Mouse (Mus musculus) cerebellum, adult (tissue): Measurements from ENCODE around the gene Nfkbiz.
"Not testable (repeated sequence)": the region's sequence is repeated elsewhere in the genome, so short reads cannot be mapped to it uniquely, and the experiment has no call there.

Source experiments
- ATAC-seq: cut with Nextera tagmentation; 2 replicates; pipeline ENCODE4 v1.9.2; 2017; ENCODE audit warnings: mild to moderate bottlenecking, moderate library complexity, mixed read lengths; ENCODE audit not compliant: insufficient number of reproducible peaks, low FRiP score, low TSS enrichment

Gene Nfkbiz

GRCm38 (mm10) chr16:55838510-55839474, at the start of gene Nfkbiz:
Nfkbiz (minus strand) TSS chr16:55838899.
- ATAC-seq, result peak; percentile 92

- 0 out of 2 replicates have a peak, but pooled peaks have one; percentile 40 for ATAC-seq
Observed at GRCm38 (mm10) chr16:55887814-55888583, 49.3 kb upstream of the Nfkbiz start.

- ATAC-seq, result no peak
Observed at GRCm38 (mm10) chr16:55884246-55884645, 45.5 kb upstream of the Nfkbiz start.

GRCm38 (mm10) chr16:55876025-55876424, 37.3 kb upstream of the Nfkbiz start:
- ATAC-seq, result no peak

GRCm38 (mm10) chr16:55863832-55864231, 25.1 kb upstream of the Nfkbiz start:
- ATAC-seq, result no peak

GRCm38 (mm10) chr16:55863149-55863815, 24.6 kb upstream of the Nfkbiz start:
- peak; percentile 68 for ATAC-seq

- ATAC-seq, result no peak
Observed at GRCm38 (mm10) chr16:55861104-55861503, 22.4 kb upstream of the Nfkbiz start.

GRCm38 (mm10) chr16:55859421-55859820, 20.7 kb upstream of the Nfkbiz start:
- ATAC-seq, result not testable (repeated sequence)

- ATAC-seq, result peak; percentile 72; the same call in 1 of the 2 replicates
Observed at GRCm38 (mm10) chr16:55858465-55858864, 19.8 kb upstream of the Nfkbiz start.

- peak; percentile 75 for ATAC-seq
Observed at GRCm38 (mm10) chr16:55852943-55853727, 14.4 kb upstream of the Nfkbiz start.

- no peak for ATAC-seq
Observed at GRCm38 (mm10) chr16:55852515-55852914, 13.8 kb upstream of the Nfkbiz start.

GRCm38 (mm10) chr16:55850485-55850884, 11.8 kb upstream of the Nfkbiz start:
- no peak for ATAC-seq

GRCm38 (mm10) chr16:55847679-55848078, 9.0 kb upstream of the Nfkbiz start:
- ATAC-seq, result no peak

- no peak for ATAC-seq
Observed at GRCm38 (mm10) chr16:55844847-55845246, 6.1 kb upstream of the Nfkbiz start.

- no peak for ATAC-seq
Observed at GRCm38 (mm10) chr16:55843919-55844318, 5.2 kb upstream of the Nfkbiz start.

- ATAC-seq, result no peak
Observed at GRCm38 (mm10) chr16:55843134-55843533, 4.4 kb upstream of the Nfkbiz start.

- ATAC-seq, result no peak
Observed at GRCm38 (mm10) chr16:55841506-55841905, 2.8 kb upstream of the Nfkbiz start.

- ATAC-seq, result no peak
Observed at GRCm38 (mm10) chr16:55838129-55838509, 580 bp downstream of the Nfkbiz start.

GRCm38 (mm10) chr16:55837653-55838052, 1.0 kb downstream of the Nfkbiz start:
- ATAC-seq, result not testable (repeated sequence)

GRCm38 (mm10) chr16:55837168-55837567, 1.5 kb downstream of the Nfkbiz start:
- ATAC-seq, result no peak
